Mouse (Mus musculus) c-Kit-positive CD71-positive TER-119-positive erythroid progenitor cells, embryonic 14.5 days (primary cell): Measurements from ENCODE around the gene Psmd12.

Experiments used
- DNase-seq: peaks from one replicate; pipeline ENCODE4 v3.0.0-alpha.2; 2013; ENCODE audit warnings: low spot score

Gene Psmd12

DNA sequence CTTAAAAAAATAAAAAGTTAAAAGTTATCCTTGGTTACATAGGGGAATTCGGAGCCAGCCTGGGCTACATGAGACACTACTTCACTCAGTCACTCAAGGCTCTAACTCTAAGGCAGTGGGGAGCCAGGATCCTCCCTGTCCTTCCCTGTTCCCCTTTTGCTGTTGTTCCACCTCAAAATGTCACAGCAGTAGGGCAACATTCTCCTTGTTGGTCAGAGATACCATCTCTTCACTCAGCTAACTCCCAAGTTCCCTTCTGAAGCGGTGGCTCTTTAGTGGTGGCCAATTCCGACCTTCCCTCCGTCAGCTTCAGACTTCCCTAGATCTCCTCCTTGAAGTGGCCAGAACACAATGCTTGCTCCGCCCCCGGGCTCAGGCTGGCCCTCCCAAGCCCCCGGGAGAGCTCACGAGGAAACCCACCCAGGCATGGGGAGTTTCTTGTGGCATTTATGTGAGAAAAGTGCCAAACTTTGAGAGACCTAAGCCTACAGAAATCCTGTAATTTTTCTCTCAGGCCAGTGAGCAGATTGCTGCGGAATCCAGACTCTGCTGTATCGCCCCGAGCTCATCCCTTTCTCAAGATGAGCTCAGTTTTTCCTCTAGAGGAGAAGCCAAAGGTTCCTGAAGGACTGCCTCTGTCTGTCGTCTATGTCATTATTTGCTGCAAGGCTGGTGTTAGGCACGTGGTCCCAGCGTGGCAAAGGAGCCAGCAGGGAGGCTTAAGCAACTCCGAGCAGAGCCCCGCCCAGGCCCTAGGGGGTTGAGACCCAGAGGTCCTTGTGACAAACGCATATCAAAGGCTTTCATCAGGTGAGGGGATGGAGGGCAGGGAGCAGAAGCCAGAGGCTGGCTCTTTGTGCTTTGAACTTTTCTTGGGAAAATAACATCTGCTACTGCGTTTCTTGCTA lies 31.3 kb downstream of the Psmd12 start:
- DNase-seq, result no peak

- peak; percentile 64 for DNase-seq
These were observed 32.7 kb downstream of the Psmd12 start for GRCm38 (mm10) chr11:107511954-107512353.

DNA sequence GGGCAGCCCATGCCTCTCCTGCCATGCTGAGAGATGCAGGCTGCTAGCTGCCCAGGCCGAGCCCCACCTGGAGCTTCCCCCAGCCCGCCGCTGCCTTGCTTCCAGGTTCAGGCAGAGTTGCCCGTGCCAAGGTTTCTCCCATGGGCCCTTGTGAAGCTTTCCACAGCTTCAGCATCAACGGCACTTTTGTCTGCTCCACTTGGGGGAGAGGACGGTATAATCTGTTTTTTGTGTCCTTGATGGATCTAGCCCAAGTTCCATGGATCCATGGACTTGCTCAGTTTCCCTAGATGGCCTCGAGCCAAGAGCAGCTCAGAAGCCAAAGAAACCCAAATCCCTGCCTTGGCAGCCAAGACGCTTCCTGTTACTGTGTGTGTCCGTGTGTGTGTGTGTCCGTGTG lies 33.8 kb downstream of the Psmd12 start:
- no peak for DNase-seq

GRCm38 (mm10) chr11:107516387-107516786 lies 37.1 kb downstream of the Psmd12 start:
- no peak for DNase-seq

DNA sequence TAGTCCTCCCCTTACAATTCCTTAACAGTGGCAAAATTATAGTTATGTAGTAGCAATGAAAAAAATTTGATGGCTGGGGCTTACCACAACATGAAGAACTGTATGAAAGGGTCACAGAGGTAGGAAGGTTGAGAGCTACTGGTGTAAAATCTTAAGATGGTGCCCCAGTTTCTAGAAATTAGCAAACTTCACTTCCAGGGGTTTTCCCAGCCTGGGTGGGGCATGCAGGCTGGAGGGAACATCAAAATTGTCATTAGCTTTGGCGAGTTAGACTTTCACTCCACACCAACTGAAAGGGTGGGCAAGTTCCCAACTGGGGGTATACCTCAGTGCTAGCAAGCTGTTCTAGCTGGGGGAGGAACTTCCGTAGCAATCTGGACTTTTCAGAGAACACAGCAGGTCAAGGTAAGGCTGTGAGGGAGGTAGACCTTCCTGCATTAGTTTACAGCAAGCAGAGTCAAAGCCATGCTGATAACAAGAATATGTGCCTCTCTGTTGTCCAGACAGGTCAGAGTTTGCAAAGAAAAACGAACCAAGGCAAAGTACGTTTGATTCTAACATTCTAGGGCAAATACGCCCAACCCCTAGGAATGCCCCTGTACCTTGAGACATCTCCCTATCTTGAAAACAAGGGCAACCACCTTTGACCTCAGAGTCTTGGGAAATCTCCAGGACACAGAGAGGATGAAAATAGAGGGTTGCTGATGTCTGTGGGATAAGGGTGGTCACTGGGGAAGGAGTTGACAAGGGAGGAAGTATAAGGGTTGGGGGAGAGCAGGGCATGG lies 39.6 kb downstream of the Psmd12 start:
- DNase-seq, result no peak

- no peak for DNase-seq
These were observed 41.9 kb downstream of the Psmd12 start for GRCm38 (mm10) chr11:107521153-107521552.

- DNase-seq, result no peak
These were observed 45.7 kb downstream of the Psmd12 start for GRCm38 (mm10) chr11:107524966-107525365.

DNA sequence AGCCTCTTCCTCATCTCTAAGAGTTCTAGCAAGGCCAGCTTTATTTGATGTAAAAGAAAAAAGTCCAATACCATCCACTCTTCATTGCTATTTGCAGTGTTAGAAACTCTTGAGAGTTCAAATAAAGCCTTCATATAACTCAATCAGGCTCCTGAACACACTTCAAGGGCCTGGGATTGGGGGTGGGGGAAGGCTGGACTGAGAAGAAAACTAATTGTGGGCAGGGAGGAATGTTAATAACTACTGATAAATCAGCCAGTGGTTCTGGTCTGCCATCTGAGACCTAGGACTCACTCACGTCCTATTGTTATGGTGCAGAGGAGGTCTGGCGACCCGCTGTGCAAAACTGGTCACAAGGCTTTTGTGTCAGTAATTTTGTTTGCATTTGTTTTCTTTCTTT lies 48.3 kb downstream of the Psmd12 start:
- DNase-seq, result no peak

DNA sequence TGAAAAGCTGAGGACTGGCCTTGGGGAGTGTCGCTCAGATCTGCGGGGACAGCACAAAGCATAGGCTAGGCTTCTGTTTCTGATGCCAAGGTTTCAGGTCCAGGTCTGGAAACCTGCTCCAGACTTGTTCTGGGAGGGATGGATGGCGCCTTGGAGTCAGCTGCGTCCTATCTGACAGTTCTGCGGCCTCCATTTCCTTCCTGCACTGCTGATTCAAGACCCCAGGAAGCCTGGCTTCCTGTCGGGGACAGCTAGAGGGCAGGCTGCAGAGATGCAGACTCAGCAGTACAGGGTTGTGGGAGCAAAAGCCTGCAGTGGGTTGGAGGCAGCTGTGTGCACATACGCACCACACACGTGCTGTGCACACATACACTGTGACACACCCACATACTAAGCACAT lies 50.0 kb downstream of the Psmd12 start:
- DNase-seq, result no peak

- DNase-seq, result no peak
These were observed 52.2 kb downstream of the Psmd12 start for GRCm38 (mm10) chr11:107531445-107531844.

- no peak for DNase-seq
These were observed 53.0 kb downstream of the Psmd12 start for GRCm38 (mm10) chr11:107532271-107532670.

- DNase-seq, result no peak
These were observed 59.7 kb downstream of the Psmd12 start for GRCm38 (mm10) chr11:107538994-107539393.

DNA sequence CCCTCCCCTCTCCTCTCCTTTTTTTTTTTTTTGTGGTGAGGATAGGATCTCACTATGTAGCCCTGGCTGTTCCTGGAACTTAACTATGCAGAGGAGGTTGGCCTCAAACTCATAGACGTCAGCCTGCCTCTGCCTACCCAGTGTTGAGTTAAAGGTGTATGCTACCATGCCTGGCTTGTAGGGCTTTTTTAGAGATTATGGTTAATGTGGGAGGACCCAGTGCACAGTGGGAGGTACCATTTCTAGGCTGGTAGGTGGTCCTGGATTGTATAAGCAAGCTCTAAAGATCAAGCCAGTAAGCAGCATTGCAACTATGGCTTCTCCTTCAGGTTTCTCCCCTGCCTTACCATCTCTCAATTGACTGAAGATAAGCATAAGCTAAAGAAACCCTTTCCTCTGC lies 61.1 kb downstream of the Psmd12 start:
- DNase-seq, result no peak

DNA sequence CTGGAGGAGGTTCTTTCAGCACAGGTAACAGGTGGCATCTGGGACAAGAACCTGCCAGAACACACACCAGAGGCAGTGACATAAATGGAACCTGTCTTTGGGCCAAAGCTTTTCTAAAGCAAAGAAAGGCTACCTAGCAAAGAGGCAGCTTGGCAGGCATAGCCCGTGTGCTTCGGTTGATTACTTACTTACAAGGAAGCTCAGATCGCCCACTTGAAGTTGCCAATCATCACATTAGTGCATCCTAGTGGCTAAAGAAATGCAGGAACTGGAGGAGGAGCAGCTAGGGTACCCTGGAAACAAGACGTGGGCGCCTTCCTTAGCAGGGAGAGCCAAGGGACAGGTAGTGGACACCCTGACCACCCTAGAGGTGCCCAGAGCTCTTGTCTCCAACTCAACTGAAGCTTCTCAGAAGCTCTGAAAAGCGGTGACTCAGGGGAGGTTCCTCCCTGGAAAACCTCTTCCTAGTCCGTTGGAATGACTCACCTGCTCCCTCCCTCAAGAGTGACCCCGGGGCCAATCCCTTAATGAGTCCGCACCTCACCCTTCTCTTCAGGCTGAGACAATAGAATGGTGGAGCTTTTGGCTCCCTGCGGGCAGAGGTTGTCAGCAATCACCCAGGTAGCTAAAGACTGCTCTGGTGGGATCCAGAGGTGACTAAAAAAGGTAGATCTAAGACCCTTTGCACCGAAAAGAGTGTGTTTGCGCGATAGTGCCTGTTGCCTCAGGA lies 66.6 kb downstream of the Psmd12 start:
- DNase-seq, result no peak

- DNase-seq, result no peak
These were observed 67.5 kb downstream of the Psmd12 start for GRCm38 (mm10) chr11:107546667-107547301.

GRCm38 (mm10) chr11:107547351-107548203 lies 68.3 kb downstream of the Psmd12 start, which contains the start of gene Helz:
TSS of gene Helz (plus strand) at chr11:107547930.
- peak; percentile 71 for DNase-seq

- no peak for DNase-seq
These were observed 69.1 kb downstream of the Psmd12 start for GRCm38 (mm10) chr11:107548204-107548975.
